Mouse (Mus musculus) spleen, adult 12 weeks (tissue): Measurements from ENCODE around the gene Sdr39u1.

ENCODE experiments used
- DNase-seq: peaks from one replicate; pipeline ENCODE4 v3.0.0; 2022; ENCODE audit warnings: low spot score

The Sdr39u1 gene

DNA sequence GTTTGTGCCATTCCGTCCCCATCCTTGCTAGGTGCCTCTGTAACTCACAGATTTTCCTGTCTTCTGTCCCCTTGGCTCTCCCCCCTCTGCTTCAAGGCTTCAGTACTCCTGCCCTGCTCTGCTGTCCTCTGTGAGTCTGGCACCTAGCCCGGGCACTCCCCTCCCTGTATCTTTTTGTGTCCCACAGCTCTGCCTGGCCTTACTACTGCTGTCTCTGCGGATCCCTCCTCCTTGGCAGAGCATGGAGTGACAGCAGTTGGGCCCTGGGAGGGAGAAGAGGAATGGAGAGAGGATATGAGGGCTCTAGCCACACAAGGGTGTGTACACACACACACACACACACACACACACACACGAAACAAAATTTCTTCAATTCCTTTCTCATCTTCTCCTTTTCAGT, 15.9 kb downstream of the Sdr39u1 start, which contains the start of gene Cbln3:
Gene Cbln3, minus strand, starts transcription at position 227 of the 400 bp plus-strand sequence.
- DNase-seq: no peak

DNA sequence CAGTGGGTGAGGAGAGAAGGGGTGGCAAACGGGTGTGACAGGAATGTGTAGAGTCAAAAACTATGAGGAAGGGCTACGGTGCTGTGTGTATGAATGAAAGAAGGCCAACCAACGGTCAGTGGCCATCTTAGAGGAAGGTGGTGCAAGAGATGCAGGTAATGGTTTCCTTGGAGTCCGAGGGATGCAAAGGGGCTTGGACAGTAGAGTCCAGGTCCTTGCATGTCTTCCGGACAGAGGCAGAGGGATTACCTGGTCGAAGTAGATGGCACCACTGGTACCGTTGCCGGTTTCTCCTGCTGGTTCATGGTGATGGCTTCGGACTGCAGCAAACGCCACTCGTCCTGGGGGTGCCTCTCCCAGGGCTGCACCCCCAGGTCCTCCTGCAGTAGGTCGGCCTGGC, 16.4 kb downstream of the Sdr39u1 start:
- DNase-seq: no peak

- no peak for DNase-seq
These were observed 16.9 kb downstream of the Sdr39u1 start for GRCm38 (mm10) chr14:55883149-55883661.

DNA sequence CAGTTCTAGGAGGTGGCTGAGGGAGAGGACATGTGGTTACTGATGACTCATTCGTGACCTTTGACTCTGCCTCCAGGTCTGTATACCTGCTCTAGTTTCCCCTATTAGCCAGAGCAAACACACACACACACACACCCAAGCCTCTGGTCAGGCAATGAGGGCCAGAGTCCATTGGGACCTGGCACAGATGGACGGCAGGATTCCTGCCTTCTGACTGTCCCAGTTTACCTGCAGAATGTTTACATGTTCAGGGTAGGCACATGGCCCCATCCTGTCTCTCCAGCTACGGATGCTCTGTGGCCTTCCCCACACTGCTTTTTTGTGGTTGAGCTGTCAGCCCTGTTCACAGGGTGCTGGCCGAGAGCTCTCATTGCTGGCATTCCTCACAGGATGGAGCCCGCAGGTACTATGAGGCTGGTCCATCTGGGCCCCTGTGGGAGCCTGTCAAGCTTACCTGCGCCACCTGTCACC, 17.9 kb downstream of the Sdr39u1 start:
- DNase-seq: no peak

DNA sequence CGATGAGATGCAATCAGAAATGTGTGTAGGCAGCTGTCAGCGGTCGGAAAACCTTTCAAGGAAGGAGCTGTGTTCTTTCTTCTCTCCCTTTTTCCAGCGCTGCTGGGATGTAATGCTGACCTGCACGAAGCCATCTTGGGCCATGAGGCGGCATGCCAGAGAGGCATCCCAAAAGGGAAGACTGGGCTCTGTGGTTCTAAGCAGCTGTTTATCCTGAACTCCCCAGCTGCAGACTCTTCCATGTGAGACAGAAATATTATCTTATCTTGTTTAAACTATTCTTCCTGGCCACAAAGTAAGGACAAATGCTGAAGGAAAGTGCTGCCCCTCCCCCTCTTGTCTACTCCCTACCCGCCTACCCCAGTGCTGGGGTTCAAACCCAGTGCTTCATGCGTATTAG, 19.1 kb downstream of the Sdr39u1 start:
- DNase-seq: no peak

DNA sequence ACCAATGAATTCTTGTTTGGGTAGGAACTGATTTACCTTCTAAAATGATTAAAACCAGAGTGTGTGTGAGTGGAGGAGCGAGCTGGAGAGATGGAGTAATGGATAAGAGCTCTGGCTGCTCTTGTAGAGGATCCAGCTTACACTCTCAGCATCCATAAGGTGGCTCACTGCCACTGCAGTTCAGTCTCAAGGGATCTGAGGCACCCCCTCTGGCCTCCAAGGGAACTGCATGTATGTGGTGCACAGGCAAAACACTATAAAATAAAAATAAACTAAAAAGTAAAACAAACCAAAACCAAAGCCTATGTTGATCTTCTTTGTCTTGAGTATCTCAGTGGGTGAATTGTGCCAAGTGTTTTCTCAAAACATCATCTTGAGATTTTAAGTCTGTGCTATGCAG, 20.5 kb downstream of the Sdr39u1 start:
- no peak for DNase-seq

DNA sequence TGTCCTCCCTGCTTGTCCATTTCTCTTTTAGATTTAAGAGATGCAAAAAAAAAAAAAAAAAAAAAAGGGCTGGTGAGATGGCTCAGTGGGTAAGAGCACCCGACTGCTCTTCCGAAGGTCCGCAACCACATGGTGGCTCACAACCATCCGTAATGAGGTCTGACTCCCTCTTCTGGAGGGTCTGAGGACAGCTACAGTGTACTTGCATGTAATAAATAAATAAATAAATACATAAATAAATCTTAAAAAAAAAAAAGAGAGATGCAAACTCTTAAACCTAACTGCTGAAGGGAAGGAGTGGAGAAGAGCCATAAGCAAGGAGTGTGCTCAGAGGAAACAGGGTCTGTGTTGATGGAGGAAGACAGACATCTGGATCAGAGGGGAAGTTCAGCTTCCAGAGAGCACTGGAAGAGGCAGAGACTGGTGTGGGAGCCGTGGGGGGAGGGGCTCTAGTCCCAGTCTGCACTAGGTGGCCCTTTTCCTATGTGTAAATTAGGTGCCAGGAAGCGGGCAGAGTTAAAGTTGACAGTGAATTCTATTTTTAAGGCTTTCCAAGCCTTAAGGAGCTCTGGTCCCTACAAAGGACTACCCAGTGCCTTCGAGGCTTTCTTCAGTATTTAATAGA, 21.7 kb downstream of the Sdr39u1 start:
- no peak for DNase-seq

- DNase-seq: no peak
These were observed 22.4 kb downstream of the Sdr39u1 start for GRCm38 (mm10) chr14:55877469-55878315.

DNA sequence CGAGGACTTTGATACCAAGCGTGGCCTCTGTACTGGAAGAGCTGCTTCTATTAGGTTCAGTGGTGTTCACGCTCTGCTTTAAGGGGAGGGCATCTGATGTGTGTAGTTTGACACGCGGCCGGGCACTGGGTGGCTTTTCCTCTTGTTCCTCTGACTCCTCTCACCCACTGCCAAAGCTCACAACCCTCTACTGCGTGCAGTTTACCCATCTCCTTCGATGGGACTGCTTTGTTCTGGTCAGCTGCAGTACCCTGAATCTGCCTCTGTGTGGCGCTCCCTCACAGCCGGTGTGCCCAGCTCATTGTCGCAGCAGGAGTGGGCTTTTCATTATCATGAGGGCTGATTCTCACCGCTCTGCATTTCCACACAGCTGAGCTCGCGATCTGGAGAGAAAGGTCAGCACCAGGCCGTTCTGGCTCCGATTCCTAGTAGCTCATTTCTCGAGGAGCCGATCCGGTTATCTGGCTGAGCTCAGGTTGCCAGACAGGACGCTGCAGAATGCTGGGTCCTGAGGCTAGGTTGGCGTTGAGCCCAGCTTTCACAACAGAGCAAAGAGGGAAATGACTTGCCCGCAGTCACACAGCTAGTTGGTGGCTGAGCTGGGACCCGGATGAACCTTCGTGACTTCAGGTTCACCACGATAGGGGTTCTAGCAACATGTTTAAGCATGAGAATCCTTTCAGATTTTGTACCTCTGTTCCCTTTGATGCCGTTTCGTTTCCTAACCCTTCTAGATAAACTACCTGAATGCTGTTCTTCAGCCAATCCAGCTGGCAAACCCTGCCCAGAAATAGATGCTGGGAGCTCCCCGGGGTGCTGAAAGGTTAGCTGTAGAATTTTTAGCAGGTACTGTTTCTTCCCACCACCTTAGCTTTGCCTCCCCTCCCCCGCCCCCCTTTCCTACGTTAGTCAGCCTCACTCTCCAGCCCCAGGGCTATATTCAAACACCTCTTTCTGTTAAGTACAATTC, 26.1 kb downstream of the Sdr39u1 start:
- DNase-seq: peak; percentile 60

DNA sequence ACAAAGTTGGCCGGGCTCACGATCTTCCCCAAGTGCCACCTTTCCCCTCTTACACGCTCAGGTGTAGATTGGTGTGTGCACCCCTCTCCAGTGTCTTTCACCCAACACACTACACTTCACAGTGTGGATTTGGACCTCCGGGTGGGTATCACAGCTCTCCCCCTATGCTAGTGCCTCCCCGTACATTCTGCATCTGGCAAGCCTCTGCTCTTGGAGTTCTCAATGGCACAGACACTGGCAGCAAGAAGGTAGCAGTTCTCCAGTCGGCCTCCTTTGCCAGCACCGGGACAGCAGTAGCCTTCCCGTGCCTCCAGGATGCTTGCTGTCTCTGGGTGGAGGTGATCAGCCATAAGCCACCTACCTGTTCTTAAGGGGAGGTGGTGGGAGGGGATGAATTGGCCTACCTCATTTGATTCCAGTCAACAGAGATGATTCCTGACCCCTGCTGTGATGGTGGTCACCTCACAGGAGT, 26.8 kb downstream of the Sdr39u1 start:
- no peak for DNase-seq

DNA sequence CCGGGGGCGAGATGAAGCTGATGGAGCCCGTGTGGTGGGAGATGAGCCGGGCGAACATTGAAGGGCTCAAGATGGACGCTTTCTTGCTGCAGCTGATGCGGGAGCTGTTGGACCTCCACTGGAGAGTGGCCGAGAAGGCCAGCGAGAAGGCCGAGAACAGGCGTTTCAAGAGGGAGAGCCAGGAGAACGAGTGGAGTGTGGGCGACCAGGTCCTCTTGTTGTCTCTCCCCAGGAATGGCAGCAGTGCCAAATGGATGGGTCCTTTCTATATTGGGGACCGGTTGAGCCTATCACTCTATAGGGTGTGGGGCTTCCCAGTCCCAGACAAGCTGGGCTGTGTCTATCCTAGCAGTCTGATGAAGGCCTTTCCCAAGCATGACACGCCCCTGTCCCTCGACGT, 27.5 kb downstream of the Sdr39u1 start:
- DNase-seq: no peak

GRCm38 (mm10) chr14:55872039-55872438, 28.1 kb downstream of the Sdr39u1 start:
- DNase-seq: no peak

GRCm38 (mm10) chr14:55869538-55869937, 30.6 kb downstream of the Sdr39u1 start:
- DNase-seq: no peak

DNA sequence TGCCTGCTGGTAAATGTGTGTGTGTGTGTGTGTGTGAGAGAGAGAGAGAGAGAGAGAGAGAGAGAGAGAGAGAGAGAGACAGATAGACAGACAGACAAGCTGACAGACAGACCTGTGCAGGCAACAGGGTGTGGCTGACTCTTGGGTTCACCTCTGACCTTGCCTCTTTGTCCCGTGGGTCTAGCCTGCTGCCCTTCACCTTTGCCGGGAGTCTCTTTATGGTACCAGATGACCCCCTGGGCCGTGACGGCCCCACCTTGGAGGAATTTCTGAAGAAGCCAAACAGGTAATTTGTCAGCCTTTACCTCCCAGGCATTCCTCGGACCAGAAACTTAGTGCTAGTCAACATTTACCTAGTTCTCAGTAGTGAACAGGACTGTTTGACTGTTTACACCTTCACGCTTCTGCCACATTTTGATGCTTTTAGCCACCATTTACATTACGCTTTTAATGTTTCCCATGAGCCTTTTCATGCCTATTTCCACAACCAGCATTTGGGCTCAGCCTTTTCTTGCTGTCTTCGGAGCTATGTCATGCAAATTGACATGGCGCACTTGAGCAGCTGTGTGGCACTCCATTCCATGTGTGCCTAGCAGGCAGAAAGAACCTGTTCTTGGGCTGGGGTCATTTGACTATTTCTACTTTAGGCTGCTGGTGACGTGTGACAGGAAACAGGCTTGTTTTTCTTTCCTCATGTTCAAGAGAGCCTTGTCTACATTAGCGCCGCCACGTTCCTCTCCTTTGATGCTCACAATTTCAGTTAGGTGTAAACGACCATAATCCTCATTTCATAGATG, 31.7 kb downstream of the Sdr39u1 start:
- no peak for DNase-seq

GRCm38 (mm10) chr14:55866962-55867361, 33.1 kb downstream of the Sdr39u1 start:
- DNase-seq: no peak

DNA sequence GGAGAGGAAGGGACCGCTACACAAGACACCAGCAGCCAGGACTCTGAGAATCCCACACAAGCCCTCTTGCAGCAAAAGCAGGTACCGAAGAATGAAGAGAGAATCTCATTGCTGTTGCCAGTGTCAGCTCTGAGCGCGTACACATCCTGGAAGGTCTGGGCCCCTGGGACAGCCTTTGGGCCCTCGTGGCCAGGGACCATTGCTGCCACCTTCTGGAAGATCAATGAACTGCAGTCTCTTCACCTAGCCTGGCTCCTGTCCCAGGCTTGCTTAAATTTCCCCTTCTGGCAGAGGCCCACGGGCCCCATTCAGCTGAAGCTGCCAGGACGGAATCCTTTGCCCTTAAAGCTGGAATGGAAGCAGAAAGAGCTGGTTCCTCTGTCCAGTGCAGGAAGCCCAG, 36.3 kb downstream of the Sdr39u1 start:
- no peak for DNase-seq

GRCm38 (mm10) chr14:55862970-55863369, 37.1 kb downstream of the Sdr39u1 start:
- DNase-seq: no peak

DNA sequence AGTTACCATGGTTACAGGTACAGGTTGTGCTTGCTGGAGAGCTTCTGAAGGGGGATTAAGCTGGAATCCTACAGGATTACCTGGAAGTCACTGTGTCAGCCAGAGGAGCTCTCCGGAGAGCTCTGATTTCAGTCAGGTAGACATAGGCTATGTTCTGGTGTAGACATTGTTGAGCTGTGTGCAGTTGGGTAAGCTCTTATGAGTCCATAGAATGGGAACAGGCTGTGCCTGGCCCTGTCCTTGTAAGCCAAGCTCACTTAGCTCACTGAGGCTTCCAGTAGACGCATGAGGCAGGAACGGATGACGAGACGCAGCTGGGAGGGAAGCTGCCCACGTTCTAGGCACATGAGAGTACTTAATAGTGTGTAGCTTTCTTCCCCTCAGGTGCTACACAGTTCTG, 37.9 kb downstream of the Sdr39u1 start:
- no peak for DNase-seq

DNA sequence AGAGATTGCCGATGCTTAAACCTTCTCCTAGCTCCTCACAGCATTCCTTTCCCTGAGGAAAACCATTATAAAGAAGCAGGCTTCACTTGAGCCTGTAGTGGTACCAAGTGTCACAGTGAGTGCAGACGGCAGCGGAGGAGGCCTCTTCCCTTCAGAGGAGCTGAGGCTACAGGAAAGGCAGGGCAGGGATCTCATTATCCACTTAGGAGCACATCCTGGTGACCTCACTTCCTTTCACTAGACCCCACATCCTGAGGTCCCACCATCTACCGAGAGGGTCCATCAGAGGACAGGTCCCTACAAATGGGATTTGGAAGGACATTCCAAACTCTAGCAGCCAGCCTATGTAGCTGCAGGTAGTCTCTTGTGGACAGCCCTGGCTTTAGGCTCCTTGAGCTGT, 42.5 kb downstream of the Sdr39u1 start:
- DNase-seq: no peak

- no peak for DNase-seq
These were observed 45.0 kb downstream of the Sdr39u1 start for GRCm38 (mm10) chr14:55855101-55855561.
